Mouse (Mus musculus): ENCODE measurements around the gene 9530003J23Rik. TPM values are rescaled to one million over a fixed set of nuclear protein-coding genes. Genes with fewer than 3 reads are reported as not detected.
"Not testable (repeated sequence)": the region's sequence is repeated elsewhere in the genome, so short reads cannot be mapped to it uniquely, and the experiment has no call there.

9530003J23Rik gene
- polyA plus RNA-seq, 1 experiment from 2014 or later, result not detected

GRCm38 (mm10) chr10:117223758-117224101 lies 14.8 kb downstream of the 9530003J23Rik start:
- ATAC-seq, result no peak; the same call in 1 of the 2 replicates
- peak overlapping the region; percentile 71 for H3K4me3 ChIP-seq (replicated peaks)

DNA sequence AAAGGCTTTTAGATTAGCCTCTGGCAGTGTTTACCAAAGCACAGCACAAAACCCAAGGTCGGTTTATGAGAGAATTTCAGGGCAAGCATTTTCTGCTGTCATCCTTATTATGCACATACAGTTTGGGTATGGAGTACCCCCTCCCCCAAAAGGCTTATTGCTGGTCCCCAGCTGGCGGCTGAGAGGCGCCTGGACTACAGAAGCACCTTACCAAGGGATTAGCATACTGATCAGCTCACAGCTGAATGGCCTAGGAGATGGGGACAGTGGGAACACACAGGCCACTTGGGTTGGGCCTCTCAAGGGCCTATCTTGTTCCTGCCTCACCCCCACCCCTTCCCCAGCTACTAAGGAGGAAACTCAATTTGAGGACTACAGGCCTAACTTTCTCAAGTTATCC lies 15.7 kb downstream of the 9530003J23Rik start:
- peaks cover 40% of the 10 kb centered on the region for H3K36me3 ChIP-seq
- peak overlapping the region; percentile 87 for H3K4me2 ChIP-seq (replicated peaks)
- H3K4me1 ChIP-seq (replicated peaks), result peaks cover 35% of the 10 kb centered on the region
- ATAC-seq, result peak; percentile 74
- H3K9me3 ChIP-seq, result no peaks in the 10 kb centered on the region
- H3K27me3 ChIP-seq, result no peaks in the 10 kb centered on the region
- peak overlapping the region; percentile 49; the same call in 1 of the 2 replicates for H3K9ac ChIP-seq (replicated peaks)
- peak overlapping the region; percentile 71 for H3K4me3 ChIP-seq (replicated peaks)
- WGBS, result 8% methylated on average over 3 of the region's 3 CpGs
- peak overlapping the region; percentile 64 for H3K27ac ChIP-seq

More at GRCm38 (mm10) chr10:117223758-117224101, 14.8 kb downstream of the 9530003J23Rik start:
- peak overlapping the region; percentile 87 for H3K4me2 ChIP-seq (replicated peaks)
- peak overlapping the region; percentile 99 for H3K27ac ChIP-seq
- peaks cover 31% of the 10 kb centered on the region for H3K36me3 ChIP-seq
- peaks cover 35% of the 10 kb centered on the region for H3K4me1 ChIP-seq (replicated peaks)
- no peaks in the 10 kb centered on the region for H3K27me3 ChIP-seq
- H3K9me3 ChIP-seq, result no peaks in the 10 kb centered on the region
- WGBS, result under 1% methylated on average over 9 of the region's 9 CpGs
- H3K9ac ChIP-seq (replicated peaks), result peak overlapping the region; percentile 94

DNA sequence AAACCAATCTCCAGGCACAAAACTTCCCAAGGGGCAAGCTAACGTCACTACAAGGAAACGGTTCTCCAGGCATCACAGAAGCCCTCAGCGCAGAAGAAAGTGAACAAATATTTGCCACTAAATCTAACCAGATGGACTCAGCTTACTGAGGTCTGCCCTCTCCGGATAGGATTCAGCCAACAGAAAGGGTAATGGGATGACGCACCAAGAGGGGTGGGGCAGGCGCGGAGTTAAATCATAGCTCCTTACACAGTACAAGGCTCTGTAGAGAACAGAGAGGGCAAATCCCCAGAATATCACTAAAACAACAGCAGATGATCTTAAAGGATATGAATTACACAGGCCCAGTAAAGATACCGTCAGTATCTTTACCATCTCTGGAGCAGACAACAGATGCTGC lies 20.2 kb downstream of the 9530003J23Rik start:
- Histone ChIP-seq H3K4me2 (replicated peaks) (no peak overlapping the region), H3K9me3 (no peaks in the 10 kb centered on the region), H3K27ac (no peak overlapping the region), H3K4me3 (replicated peaks) (no peak overlapping the region), H3K27me3 (no peaks in the 10 kb centered on the region), H3K9ac (replicated peaks) (no peak overlapping the region), H3K36me3 (peaks cover 78% of the 10 kb centered on the region), H3K4me1 (replicated peaks) (peaks cover 24% of the 10 kb centered on the region)
- ATAC-seq, result no peak
- 96% methylated on average over 8 of the region's 8 CpGs for WGBS

- WGBS, result 89% methylated on average over 20 of the region's 20 CpGs
- no peaks in the 10 kb centered on the region for H3K9me3 ChIP-seq
- no peak overlapping the region for H3K27ac ChIP-seq
- peaks cover 14% of the 10 kb centered on the region for H3K4me1 ChIP-seq (replicated peaks)
- no peak overlapping the region for H3K4me3 ChIP-seq (replicated peaks)
- no peaks in the 10 kb centered on the region for H3K27me3 ChIP-seq
- peaks cover 86% of the 10 kb centered on the region for H3K36me3 ChIP-seq
- H3K9ac ChIP-seq (replicated peaks), result no peak overlapping the region
- ATAC-seq, result no peak
- H3K4me2 ChIP-seq (replicated peaks), result no peak overlapping the region
Measured at GRCm38 (mm10) chr10:117217246-117217840, 21.2 kb downstream of the 9530003J23Rik start.

GRCm38 (mm10) chr10:117216793-117217192 lies 21.7 kb downstream of the 9530003J23Rik start:
- Histone ChIP-seq H3K9me3 (no peaks in the 10 kb centered on the region), H3K4me1 (replicated peaks) (peaks cover 9% of the 10 kb centered on the region), H3K27ac (no peak overlapping the region), H3K4me2 (replicated peaks) (no peak overlapping the region), H3K36me3 (peaks cover 83% of the 10 kb centered on the region), H3K27me3 (no peaks in the 10 kb centered on the region), H3K4me3 (replicated peaks) (no peak overlapping the region), H3K9ac (replicated peaks) (no peak overlapping the region)
- 68% methylated on average over 5 of the region's 5 CpGs for WGBS
- ATAC-seq, result peak; percentile 44; the same call in 1 of the 2 replicates

DNA sequence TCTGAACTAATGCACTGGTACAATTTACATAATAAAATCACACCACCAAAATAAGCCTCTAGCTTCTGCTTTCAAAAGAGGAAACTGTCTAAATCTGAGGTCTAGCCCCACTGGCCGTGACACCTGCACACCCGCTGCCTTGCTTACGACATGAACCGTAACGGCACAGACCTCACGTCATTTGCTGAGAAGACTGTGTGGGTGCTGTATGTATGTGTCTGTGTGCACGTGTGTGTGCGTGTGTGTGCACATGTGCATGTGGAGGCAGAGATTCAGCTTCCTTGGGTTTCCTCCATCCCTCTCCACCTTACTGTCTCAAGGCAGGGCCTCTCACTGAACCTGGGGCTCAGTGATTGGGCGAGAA lies 22.4 kb downstream of the 9530003J23Rik start:
- Histone ChIP-seq H3K27me3 (no peaks in the 10 kb centered on the region), H3K4me2 (replicated peaks) (no peak overlapping the region), H3K4me3 (replicated peaks) (no peak overlapping the region), H3K9ac (replicated peaks) (no peak overlapping the region), H3K36me3 (peaks cover 80% of the 10 kb centered on the region), H3K4me1 (replicated peaks) (peaks cover 2% of the 10 kb centered on the region; the same call in 1 of the 2 replicates), H3K27ac (no peak overlapping the region), H3K9me3 (no peaks in the 10 kb centered on the region)
- ATAC-seq, result peak; percentile 49; the same call in 1 of the 2 replicates
- 97% methylated on average over 9 of the region's 9 CpGs for WGBS

- Histone ChIP-seq H3K36me3 (peaks cover 75% of the 10 kb centered on the region), H3K4me3 (replicated peaks) (no peak overlapping the region), H3K9ac (replicated peaks) (no peak overlapping the region), H3K4me1 (replicated peaks) (no peaks in the 10 kb centered on the region), H3K4me2 (replicated peaks) (no peak overlapping the region), H3K9me3 (no peaks in the 10 kb centered on the region), H3K27ac (no peak overlapping the region), H3K27me3 (no peaks in the 10 kb centered on the region)
- no peak for ATAC-seq
- 95% methylated on average over 25 of the region's 25 CpGs for WGBS
Measured at GRCm38 (mm10) chr10:117215409-117216131, 22.9 kb downstream of the 9530003J23Rik start.

- Histone ChIP-seq H3K27ac (no peak overlapping the region), H3K4me3 (replicated peaks) (no peak overlapping the region), H3K9ac (replicated peaks) (no peak overlapping the region), H3K36me3 (peaks cover 33% of the 10 kb centered on the region), H3K9me3 (no peaks in the 10 kb centered on the region), H3K27me3 (no peaks in the 10 kb centered on the region), H3K4me1 (replicated peaks) (no peaks in the 10 kb centered on the region), H3K4me2 (replicated peaks) (no peak overlapping the region)
- no peak for ATAC-seq
- WGBS, result 93% methylated on average over 6 of the region's 6 CpGs
Measured at GRCm38 (mm10) chr10:117211023-117211422, 27.5 kb downstream of the 9530003J23Rik start.

- Histone ChIP-seq H3K9ac (replicated peaks) (no peak overlapping the region), H3K9me3 (no peaks in the 10 kb centered on the region), H3K4me1 (replicated peaks) (no peaks in the 10 kb centered on the region), H3K36me3 (peaks cover 18% of the 10 kb centered on the region), H3K27ac (no peak overlapping the region), H3K27me3 (no peaks in the 10 kb centered on the region), H3K4me2 (replicated peaks) (peak overlapping the region; percentile 45), H3K4me3 (replicated peaks) (peak overlapping the region; percentile 22)
- ATAC-seq, result peak; percentile 80
- 13% methylated on average over 11 of the region's 11 CpGs for WGBS
Measured at GRCm38 (mm10) chr10:117209469-117209938, 29.0 kb downstream of the 9530003J23Rik start.

GRCm38 (mm10) chr10:117208787-117209186 lies 29.7 kb downstream of the 9530003J23Rik start:
- H3K9me3 ChIP-seq; H3K27me3 ChIP-seq; H3K4me1 ChIP-seq (replicated peaks); H3K4me2 ChIP-seq (replicated peaks); ATAC-seq; H3K27ac ChIP-seq; H3K4me3 ChIP-seq (replicated peaks); H3K9ac ChIP-seq (replicated peaks): not testable (repeated sequence)
- peaks cover 14% of the 10 kb centered on the region for H3K36me3 ChIP-seq
- WGBS, result 92% methylated on average over 6 of the region's 6 CpGs

GRCm38 (mm10) chr10:117208221-117208620 lies 30.3 kb downstream of the 9530003J23Rik start:
- Histone ChIP-seq H3K27ac (no peak overlapping the region), H3K36me3 (peaks cover 12% of the 10 kb centered on the region), H3K4me1 (replicated peaks) (no peaks in the 10 kb centered on the region), H3K4me3 (replicated peaks) (no peak overlapping the region), H3K4me2 (replicated peaks) (no peak overlapping the region), H3K9ac (replicated peaks) (no peak overlapping the region), H3K27me3 (no peaks in the 10 kb centered on the region), H3K9me3 (no peaks in the 10 kb centered on the region)
- no peak for ATAC-seq
- 83% methylated on average over 15 of the region's 15 CpGs for WGBS

DNA sequence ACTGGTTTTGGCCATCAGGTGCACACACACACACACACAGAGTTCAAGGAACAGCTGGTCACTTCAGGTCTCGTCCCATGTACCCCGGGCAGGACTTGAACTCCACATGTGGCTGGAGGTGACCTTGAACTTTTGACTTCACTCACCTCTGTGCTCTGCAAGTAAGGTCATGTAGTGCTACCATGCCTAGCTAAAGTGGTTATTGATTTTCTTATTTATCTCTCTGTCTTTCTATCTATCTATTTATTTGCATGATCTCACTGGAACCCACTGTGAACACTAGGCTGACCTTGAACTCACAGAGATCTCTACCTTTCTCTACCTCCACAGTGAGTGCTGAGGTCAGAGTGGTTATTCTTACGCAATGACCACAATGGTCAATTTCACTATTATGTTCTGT lies 32.4 kb downstream of the 9530003J23Rik start:
- ATAC-seq, result no peak
- WGBS, result 97% methylated on average over 3 of the region's 3 CpGs
- H3K36me3 ChIP-seq, result no peaks in the 10 kb centered on the region
- no peak overlapping the region for H3K27ac ChIP-seq
- no peak overlapping the region for H3K9ac ChIP-seq (replicated peaks)
- no peaks in the 10 kb centered on the region for H3K4me1 ChIP-seq (replicated peaks)
- H3K9me3 ChIP-seq, result no peaks in the 10 kb centered on the region
- H3K4me2 ChIP-seq (replicated peaks), result no peak overlapping the region
- no peak overlapping the region for H3K4me3 ChIP-seq (replicated peaks)
- no peaks in the 10 kb centered on the region for H3K27me3 ChIP-seq

All from midbrain, embryonic 13.5 days (tissue).